Mouse (Mus musculus) liver, embryonic 11.5 days (tissue): Measurements from ENCODE around the gene Tns2. TPM values are rescaled to one million over a fixed set of nuclear protein-coding genes. Genes with fewer than 3 reads are reported as not detected.

Experiments
- ATAC-seq: fragments of 200-750 bp; cut with Nextera tagmentation; replicated peaks from 2 replicates; pipeline ENCODE4 v1.8.0; 2017; ENCODE audit warnings: moderate number of reproducible peaks, mild to moderate bottlenecking, moderate TSS enrichment, moderate library complexity; ENCODE audit not compliant: low FRiP score
- DNase-seq: peaks from one replicate; pipeline ENCODE4 v3.0.0-alpha.2; 2017; ENCODE audit warnings: low spot score
- H3K27ac ChIP-seq: fragments of 300-500 bp; sonication (generic); 2 replicates; pipeline ENCODE4 v1.5.1; 2014; ENCODE audit warnings: mild to moderate bottlenecking, low read depth, low read length, control low read depth
- H3K27me3 ChIP-seq: fragments of 300-500 bp; sonication (generic); replicated peaks from 2 replicates; pipeline ENCODE4 v1.6.1; 2014; ENCODE audit warnings: low read length, mixed read lengths; ENCODE audit not compliant: control insufficient read depth, insufficient read depth
- H3K36me3 ChIP-seq: fragments of 300-500 bp; sonication (generic); 2 replicates; pipeline ENCODE4 v1.6.1; 2014; ENCODE audit warnings: mild to moderate bottlenecking, low read length, moderate library complexity, mixed read lengths; ENCODE audit not compliant: control insufficient read depth, insufficient read depth
- H3K4me1 ChIP-seq: fragments of 300-500 bp; sonication (generic); replicated peaks from 2 replicates; pipeline ENCODE4 v1.6.1; 2014; ENCODE audit warnings: low read length, mixed read lengths; ENCODE audit not compliant: control insufficient read depth, insufficient read depth
- H3K4me2 ChIP-seq: fragments of 300-500 bp; sonication (generic); 2 replicates; pipeline ENCODE4 v1.6.1; 2014; ENCODE audit warnings: mild to moderate bottlenecking, control low read depth, moderate library complexity
- H3K4me3 ChIP-seq: fragments of 300-500 bp; sonication (generic); 2 replicates; pipeline ENCODE4 v1.5.1; 2014; ENCODE audit warnings: low read depth, low read length, control low read depth
- H3K9ac ChIP-seq: fragments of 300-500 bp; sonication (generic); 2 replicates; pipeline ENCODE4 v1.6.1; 2014; ENCODE audit warnings: low read depth, low read length, control low read depth
- H3K9me3 ChIP-seq: fragments of 300-500 bp; sonication (generic); 2 replicates; pipeline ENCODE4 v1.6.1; 2016; ENCODE audit warnings: low read length, inconsistent platforms, mixed read lengths; ENCODE audit not compliant: control insufficient read depth
- WGBS: fragments of 180-500 bp; shearing (Covaris S2); extraction: QIAGEN DNeasy Blood & Tissue Kit; methylation state at CpG from one replicate; pipeline ENCODE4 v1.1.7; 2014; 5-methylcytosine and 5-hydroxymethylcytosine counted together
- polyA plus RNA-seq: library from polyadenylated mRNA; unstranded; fragments of >200 nt; fragmentation: Nextera tagmentation; extraction: Ambion mirVana; gene quantifications from 2 replicates; pipeline ENCODE4 v1.2.1, GENCODE M21; 2014

Gene Tns2
- polyA plus RNA-seq, 1 experiment from 2014 or later, result 17.8 TPM

DNA sequence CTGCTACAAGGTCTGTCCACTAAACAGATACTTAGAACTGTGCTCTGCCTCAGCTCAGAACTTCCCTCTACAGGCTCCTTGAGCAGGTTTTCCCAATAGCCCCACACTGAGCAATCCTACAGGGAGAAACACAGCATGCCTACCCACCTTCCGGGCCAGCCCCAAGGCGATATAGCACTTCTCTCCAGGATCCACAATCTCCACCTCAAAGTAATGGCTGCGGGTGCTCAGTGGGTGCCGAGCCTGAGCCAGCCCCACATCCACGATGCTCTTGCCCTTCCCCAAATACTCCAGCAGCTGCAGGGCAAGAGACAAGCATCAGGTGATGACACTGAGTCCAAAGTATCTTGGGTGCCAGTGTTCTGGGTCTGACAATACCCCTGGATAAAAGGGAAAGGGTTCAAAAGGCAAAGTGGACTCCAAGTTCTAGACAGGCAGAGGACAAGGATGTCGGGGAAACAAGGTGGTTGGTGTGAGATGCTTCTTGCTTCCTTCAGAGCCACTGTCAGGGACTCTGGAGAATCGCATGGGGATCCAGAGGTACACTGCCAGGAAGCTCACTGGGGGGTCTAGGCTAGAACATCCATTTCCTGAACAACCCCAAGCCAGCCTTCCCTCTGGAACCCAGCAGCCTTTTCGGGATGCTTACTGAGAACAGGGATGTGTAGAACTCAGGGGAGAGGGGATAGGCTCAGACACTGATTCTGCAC is 19.1 kb downstream of the Tns2 start:
- ATAC-seq, result no peak
- Histone ChIP-seq H3K9me3 (no peaks in the 10 kb centered on the region), H3K27ac (no peak overlapping the region), H3K4me2 (no peak overlapping the region), H3K4me3 (no peak overlapping the region), H3K4me1 (peaks cover 3% of the 10 kb centered on the region; the same call in 1 of the 2 replicates), H3K9ac (no peak overlapping the region), H3K36me3 (peaks cover 26% of the 10 kb centered on the region), H3K27me3 (no peaks in the 10 kb centered on the region)
- 76% methylated on average over 8 of the region's 8 CpGs for WGBS
- DNase-seq, result no peak

DNA sequence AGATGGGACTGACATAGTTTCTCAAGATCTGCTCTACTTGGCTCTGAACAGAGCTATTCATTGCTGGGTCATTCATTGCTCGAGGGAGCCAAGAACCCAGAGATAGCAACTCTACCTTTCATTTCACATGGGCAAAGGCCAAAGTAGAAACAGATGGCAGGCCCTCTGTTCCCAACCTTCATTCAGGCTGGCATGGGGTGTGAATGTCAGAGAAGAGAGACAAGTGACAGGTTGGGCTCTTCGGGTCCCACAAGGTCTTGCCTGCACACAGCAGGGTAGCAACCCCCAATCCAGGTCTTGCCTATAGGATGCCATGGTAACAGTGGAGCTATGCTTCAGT is 19.6 kb downstream of the Tns2 start:
- peaks cover 26% of the 10 kb centered on the region for H3K36me3 ChIP-seq
- H3K27me3 ChIP-seq, result no peaks in the 10 kb centered on the region
- H3K4me1 ChIP-seq, result peaks cover 3% of the 10 kb centered on the region; the same call in 1 of the 2 replicates
- H3K9me3 ChIP-seq, result no peaks in the 10 kb centered on the region
- 77% methylated on average over 2 of the region's 2 CpGs for WGBS
- H3K4me3 ChIP-seq, result no peak overlapping the region
- H3K27ac ChIP-seq, result no peak overlapping the region
- H3K9ac ChIP-seq, result no peak overlapping the region
- no peak overlapping the region for H3K4me2 ChIP-seq
- DNase-seq, result no peak
- no peak for ATAC-seq

DNA sequence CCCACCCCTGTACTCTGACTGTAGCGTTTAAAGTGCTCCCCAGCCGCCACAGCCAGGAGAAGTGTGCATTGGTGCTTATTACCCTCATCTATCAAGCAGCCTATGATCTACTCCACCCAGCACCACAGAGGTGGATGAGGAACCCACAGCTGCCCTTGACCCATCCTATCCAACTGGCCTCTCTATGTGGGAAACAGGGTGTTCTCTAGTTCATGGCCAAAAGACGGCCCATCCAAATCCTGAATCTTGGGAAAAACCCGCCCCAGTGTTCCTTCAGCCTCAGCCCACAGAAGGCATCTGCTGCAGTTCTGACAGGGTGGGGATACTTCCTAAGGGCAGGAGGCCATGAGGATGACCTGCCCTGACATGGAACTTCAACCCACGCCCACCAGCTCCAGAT is 20.3 kb downstream of the Tns2 start:
- Histone ChIP-seq H3K4me2 (no peak overlapping the region), H3K27ac (no peak overlapping the region), H3K27me3 (no peaks in the 10 kb centered on the region), H3K4me3 (no peak overlapping the region), H3K9me3 (no peaks in the 10 kb centered on the region), H3K36me3 (peaks cover 30% of the 10 kb centered on the region), H3K9ac (no peak overlapping the region), H3K4me1 (peaks cover 3% of the 10 kb centered on the region; the same call in 1 of the 2 replicates)
- DNase-seq (no peak), ATAC-seq (no peak)
- WGBS, result 81% methylated on average over 5 of the region's 5 CpGs

DNA sequence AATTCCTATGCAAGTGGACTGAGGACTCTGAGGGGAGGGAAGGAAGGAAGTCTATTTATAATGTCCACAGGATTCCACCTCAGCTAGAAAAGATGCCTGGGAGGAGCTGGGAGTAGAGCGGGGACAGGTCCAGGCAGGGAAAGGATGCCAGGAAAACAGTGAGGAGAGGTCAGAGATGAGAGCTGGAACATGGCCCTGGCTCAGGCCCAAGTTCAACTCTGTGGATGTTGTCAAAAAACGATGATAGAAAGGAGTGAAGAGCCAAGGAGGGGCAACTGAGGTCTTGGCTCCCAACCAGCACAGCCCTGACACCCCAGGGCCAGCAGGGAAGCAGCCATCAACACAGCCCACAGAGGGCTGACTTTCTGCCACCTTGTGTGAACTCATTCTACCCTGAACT is 26.1 kb downstream of the Tns2 start:
- Histone ChIP-seq H3K27ac (no peak overlapping the region), H3K36me3 (peaks cover 39% of the 10 kb centered on the region; the same call in 1 of the 2 replicates), H3K4me1 (no peaks in the 10 kb centered on the region; the same call in 1 of the 2 replicates), H3K4me3 (no peak overlapping the region), H3K9me3 (no peaks in the 10 kb centered on the region), H3K27me3 (no peaks in the 10 kb centered on the region), H3K4me2 (no peak overlapping the region), H3K9ac (no peak overlapping the region)
- DNase-seq (no peak), ATAC-seq (no peak)
- 79% methylated on average over 2 of the region's 2 CpGs for WGBS

DNA sequence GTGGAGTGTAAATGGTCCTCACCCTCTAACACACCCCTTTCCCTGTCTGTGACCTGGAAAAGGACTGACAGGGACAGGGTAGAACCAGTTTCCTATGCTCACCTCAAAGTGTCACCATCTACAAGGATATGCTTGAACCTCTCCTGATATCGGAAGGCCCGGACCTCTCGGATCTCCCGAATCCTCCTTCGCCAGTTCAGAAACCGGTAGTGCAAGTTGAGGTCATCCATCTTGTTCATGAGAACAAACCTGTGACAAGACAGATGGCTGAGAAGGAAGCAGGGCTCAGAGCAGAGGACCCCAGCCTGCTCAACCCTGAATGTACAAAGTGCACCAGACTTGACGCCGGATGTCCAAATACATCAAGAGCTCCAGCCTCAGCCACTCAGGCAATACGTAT is 33.1 kb downstream of the Tns2 start:
- peaks cover 27% of the 10 kb centered on the region for H3K36me3 ChIP-seq
- ATAC-seq, result no peak
- H3K9ac ChIP-seq, result no peak overlapping the region
- H3K9me3 ChIP-seq, result no peaks in the 10 kb centered on the region
- peaks cover 18% of the 10 kb centered on the region for H3K4me1 ChIP-seq
- no peak overlapping the region for H3K4me2 ChIP-seq
- WGBS, result 92% methylated on average over 9 of the region's 9 CpGs
- H3K27ac ChIP-seq, result no peak overlapping the region
- no peaks in the 10 kb centered on the region for H3K27me3 ChIP-seq
- H3K4me3 ChIP-seq, result no peak overlapping the region
- DNase-seq, result no peak

DNA sequence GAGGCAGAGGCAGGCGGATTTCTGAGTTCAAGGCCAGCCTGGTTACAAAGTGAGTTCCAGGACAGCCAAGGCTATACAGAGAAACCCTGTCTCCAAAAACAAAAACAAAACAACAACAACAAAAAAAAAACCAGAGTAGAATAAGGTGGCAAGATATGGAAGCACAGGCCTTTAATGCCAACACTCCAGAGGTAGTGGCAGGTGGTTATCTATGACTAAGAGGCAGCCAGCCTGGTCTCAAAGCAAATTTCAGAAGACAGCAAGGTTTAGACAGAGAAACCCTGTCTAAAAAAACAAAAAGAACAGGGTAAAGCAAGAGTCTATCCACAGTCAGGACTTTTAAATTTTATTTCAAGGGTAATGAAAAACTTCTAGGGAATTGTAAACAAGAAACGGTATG is 34.5 kb downstream of the Tns2 start:
- Histone ChIP-seq H3K36me3 (peaks cover 21% of the 10 kb centered on the region), H3K9ac (no peak overlapping the region), H3K27ac (peak overlapping the region; percentile 82; the same call in 1 of the 2 replicates), H3K9me3 (no peaks in the 10 kb centered on the region), H3K4me2 (peak overlapping the region; percentile 97), H3K4me1 (peaks cover 18% of the 10 kb centered on the region), H3K27me3 (no peaks in the 10 kb centered on the region), H3K4me3 (peak overlapping the region; percentile 83)
- 79% methylated on average over 2 of the region's 2 CpGs for WGBS
- ATAC-seq (no peak), DNase-seq (no peak)

DNA sequence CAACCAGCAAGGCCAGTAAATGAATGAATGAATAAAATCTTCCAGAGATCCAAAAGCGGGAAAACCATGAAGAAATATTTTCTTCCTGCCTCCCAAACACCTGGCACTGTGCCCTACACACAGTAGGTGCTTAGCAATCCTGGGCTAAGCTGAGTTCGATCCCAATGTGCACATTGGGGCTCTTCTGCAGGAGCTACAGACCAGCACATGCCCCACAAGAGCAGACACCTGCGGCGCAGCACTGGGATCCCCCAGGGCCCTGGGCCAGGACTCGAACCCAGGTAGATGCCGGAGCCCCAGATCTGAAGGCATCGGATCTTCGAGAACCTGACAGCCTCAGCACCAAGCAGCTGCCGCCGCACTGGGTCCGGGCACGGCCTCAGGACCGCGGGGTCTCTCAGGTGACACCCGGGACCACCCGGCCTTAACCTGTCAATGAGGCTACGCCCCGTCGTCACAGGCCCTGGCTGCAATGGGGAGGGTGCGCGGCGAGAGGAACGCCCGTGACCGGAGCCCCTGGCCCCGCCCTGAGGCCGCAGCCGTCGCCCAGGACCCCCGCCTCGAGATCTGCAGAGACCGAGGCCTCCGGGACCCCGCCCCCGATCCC is 35.4 kb downstream of the Tns2 start:
- Histone ChIP-seq H3K36me3 (peaks cover 16% of the 10 kb centered on the region), H3K9ac (peak overlapping the region; percentile 79), H3K4me1 (peaks cover 18% of the 10 kb centered on the region), H3K27ac (peak overlapping the region; percentile 82), H3K9me3 (no peaks in the 10 kb centered on the region), H3K4me2 (peak overlapping the region; percentile 97), H3K27me3 (no peaks in the 10 kb centered on the region), H3K4me3 (peak overlapping the region; percentile 83)
- ATAC-seq (peak; percentile 73), DNase-seq (no peak)
- 2% methylated on average over 35 of the region's 35 CpGs for WGBS

DNA sequence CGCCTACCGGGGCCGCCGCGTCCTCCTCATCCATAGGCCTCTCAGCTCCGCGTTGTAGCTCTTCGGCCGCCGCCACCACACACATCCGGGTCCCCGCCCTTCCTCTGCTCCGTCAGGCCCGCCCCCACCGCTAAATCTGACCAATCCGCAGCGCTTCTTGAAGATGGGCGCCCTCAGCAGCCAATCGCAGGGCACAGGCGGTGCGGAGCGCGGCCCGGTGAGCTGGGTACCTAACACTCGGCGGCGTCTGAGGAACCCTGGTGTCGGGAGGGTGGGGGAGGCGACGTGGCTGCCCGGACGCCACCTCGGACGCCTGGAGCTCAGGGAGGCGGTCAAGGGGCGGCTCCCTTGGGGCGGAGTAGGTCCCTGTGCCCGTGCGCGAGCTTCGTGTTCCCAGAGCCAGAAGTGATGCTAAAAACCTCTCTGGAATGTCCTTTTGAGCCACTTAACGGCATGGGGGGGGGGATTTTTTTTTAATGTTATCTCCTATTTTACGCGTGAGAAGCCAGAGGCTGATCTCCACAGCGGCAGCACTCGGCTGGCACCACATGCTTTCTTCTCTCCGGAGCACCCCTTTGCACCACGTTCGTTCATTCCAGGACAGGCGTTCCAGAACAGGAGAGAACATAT is 36.0 kb downstream of the Tns2 start, which contains the start of gene Spryd3:
TSS of gene Spryd3 (minus strand) at position 106 of the 630 bp plus-strand sequence.
- DNase-seq (peak; percentile 99), ATAC-seq (peak; percentile 99)
- H3K9me3 ChIP-seq, result no peaks in the 10 kb centered on the region
- peak within 1 kb of the TSS; percentile 83 for H3K4me3 ChIP-seq
- peak within 1 kb of the TSS; percentile 97 for H3K4me2 ChIP-seq
- H3K4me1 ChIP-seq, result peaks cover 18% of the 10 kb centered on the region
- peak within 1 kb of the TSS; percentile 82 for H3K27ac ChIP-seq
- peak within 1 kb of the TSS; percentile 79 for H3K9ac ChIP-seq
- H3K27me3 ChIP-seq, result no peaks in the 10 kb centered on the region
- peaks cover 10% of the 10 kb centered on the region for H3K36me3 ChIP-seq
- WGBS, result 1% methylated on average over 50 of the region's 50 CpGs
